Mouse (Mus musculus) layer of hippocampus, adult 9-10 months (tissue): ENCODE measurements around the gene Cela2a.
A peak's percentile ranks its signal among the peaks of the same experiment; 100 is the strongest.

Experiments
- DNase-seq: peaks from one replicate; pipeline ENCODE4 v3.0.0; 2022; ENCODE audit warnings: low spot score

Cela2a gene

GRCm38 (mm10) chr4:141766316-141766667 is 59.7 kb downstream of the Cela2a start:
- DNase-seq: peak; percentile 42

GRCm38 (mm10) chr4:141765008-141765407 is 61.0 kb downstream of the Cela2a start:
- no peak for DNase-seq
